Mouse (Mus musculus) thymus, postnatal 10 days (tissue): ENCODE results near the gene Gabrd.
"Not testable (repeated sequence)": the region's sequence is repeated elsewhere in the genome, so short reads cannot be mapped to it uniquely, and the experiment has no call there.

Source experiments
- DNase-seq, 2 experiments: peaks; one replicate each; pipeline ENCODE4 v3.0.0; 2021; ENCODE audit warnings: low spot score in 2 of 2

Gene Gabrd

GRCm38 (mm10) chr4:155397511-155398221, at the start of gene Gabrd:
Gene Gabrd (minus strand): TSS chr4:155398112.
- DNase-seq: peak in 1 of 2 experiments; percentile 32

DNA sequence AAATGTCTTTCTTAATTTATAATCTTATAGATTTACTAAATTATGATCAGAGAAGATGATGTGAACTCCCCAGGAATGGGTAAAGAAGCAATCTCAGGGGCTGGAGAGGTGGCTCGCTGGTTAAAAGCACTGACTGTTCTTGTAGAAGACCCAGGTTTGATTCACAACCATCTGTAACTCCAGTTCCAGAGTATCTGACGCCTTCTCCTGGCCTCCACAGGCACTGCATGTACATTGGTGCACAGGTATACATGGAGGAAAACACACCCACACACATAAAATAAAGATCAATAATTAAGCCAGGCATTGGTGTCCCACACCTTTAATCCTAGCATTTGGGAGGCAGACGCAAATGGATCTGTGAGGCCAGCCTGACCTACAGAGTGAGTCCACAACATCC, 44.9 kb upstream of the Gabrd start:
- DNase-seq: no peak

DNA sequence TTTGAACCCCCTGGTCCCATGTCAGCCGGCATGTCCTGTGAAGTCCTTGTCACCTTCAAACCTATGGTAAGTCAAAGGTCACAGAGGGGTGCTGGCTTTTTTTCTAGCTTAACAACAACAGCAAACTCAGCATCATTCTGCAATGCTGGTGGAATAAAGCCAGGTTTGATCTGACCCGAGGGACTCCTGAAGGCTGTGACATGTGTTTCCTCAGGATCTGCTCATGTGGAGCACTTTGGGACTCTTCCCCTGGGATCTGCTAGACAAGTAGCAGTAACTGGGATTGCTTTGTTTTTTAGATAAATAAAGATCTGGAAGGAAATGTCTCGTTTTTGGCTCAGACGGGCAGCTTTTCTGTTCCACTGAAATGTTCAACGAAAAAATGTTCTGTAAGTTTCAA, 36.1 kb upstream of the Gabrd start:
- no peak for DNase-seq

DNA sequence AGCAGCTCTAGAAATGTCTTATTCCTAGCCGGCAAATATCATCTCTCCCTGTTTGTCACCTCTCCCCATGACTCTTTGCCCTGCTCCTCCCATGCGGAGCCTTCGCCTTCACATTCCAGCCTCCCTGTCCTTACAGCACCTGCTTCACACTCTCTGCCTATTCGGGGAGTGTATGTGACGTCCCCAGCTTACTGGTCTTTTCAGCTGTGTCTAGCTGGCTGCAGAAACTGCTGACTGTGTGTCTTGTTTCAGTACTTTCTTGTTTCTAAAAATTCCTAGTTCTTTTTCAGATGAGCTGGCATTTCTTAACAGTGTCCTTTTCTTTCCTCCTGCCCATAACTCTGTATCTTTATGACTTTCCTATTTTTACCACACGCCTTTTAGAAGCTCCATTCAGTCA, 34.4 kb upstream of the Gabrd start:
- no peak for DNase-seq

DNA sequence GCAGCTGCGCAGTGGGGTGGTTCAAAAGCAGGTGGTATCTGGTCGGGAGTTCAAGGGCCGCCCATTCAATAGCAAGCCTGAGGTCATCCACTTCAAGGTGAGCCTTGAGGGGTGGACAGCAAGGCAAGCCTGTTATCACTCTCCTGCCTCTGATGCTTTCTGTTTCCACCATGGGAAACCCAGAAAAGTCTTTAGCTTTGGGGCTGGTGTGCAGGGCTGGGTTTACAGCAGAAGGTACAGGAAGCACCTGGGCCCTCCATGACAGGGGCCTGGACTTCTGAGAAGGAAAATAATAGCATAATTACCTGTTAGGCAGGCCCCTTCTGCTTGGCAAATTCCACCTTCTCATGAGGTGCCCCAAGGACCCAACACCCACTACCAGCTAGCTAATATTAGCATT, 31.3 kb upstream of the Gabrd start:
- DNase-seq: no peak

DNA sequence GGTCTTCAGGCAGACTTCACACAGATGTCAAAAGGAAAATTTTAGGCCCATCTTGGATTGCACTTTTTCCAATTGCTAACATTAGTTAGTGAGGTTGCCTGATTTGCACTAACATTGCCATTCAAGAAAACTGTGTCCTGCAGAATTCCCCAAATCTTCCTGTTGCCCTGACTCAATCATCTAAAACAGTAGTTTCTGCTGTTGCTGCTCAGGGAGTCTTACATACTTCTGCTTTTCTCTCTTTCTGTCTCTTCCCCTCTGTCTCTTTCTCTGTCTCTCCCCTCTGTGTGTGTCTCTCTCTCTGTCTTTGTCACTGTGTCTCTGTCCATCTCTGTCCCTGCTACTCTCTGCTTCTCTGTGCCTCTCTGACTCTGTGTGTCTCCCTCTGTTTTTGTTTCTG, 30.5 kb upstream of the Gabrd start:
- DNase-seq: no peak

DNA sequence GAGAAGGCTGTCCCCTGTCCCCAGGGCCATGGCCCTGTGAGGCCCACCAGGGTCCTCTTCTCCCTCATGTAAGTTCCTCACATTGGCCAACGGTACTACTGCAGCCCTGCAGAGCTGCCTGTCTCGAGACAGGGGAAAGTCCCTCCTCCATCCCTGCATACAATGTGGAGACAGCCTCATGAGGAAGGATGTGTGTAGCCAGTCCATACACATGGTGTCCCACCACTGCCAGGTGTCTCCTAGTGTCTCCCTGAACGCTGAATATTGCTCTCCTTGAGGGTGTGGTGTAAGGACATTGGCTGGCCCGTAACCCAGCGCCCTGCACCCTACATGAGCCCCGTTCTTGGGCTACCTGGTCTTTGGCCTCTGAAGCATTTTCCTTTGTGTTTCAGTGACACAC, 28.4 kb upstream of the Gabrd start:
- no peak for DNase-seq

DNA sequence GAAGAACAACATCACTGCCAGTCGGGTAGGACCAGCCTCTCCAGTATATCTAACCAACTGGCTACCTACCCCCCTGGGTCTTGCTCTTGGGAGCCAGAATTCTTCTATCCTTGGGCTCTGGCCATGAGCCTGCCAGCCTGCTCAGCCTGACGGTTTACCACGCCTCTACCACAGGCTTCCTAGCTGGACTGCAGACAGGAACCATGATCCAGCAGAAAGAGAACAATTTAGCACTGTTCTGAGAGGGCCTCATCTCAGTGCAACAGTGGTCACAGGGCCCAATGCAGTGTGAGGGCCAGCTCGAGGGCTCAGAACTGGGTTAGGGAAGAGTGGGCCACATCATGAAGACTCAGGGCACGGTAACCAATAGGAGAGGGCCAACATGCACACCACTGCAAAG, 26.1 kb upstream of the Gabrd start:
- no peak for DNase-seq

GRCm38 (mm10) chr4:155421412-155422370, 23.8 kb upstream of the Gabrd start:
- DNase-seq: not testable (repeated sequence)

DNA sequence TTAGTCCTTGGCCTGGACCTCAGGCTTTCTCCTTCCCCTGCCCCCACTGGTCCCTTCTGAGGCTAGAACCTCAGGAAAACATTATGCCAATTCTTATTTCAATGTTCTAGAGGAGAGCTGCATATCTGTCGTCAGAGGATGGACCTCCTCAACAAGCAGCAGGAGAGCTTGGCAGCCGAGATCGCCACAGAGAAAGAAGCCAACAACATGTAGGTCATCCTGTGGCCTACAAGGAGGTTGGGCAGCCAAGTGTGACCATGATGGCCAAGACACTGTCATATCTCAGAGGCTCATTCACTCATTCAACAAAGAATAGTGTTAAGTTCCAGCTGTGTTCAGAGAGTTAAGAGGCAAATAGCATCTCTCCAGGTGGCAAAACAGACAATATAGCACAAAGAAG, 22.2 kb upstream of the Gabrd start:
- DNase-seq: no peak

DNA sequence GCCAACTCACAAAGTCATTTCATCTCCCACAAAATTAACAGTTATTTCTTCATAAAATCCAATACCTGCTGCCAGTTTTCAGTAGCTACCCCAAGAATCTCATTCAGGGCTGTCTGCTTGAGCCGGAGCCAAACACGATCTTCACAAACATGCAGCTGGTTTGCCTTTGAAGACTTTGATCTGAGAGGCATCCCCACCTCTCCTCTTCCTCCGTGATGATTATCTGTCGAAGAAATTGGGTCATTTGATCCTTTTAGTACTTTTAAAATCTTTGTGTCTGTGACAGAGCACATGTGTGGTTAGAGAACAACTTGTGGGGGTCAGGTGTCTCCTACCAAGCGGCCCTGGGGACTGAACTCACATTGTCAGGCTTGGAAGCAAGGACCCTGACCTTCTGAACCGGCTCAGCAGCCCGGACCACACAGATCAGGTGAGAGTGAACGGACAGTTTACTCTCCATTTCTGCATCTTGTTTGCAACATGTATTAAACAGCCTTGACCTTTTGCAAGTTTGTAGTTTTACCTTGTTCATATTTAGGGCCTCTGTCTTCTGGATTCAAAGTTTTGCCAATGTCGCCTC, 16.8 kb upstream of the Gabrd start:
- DNase-seq: peak; percentile 53 to 55

GRCm38 (mm10) chr4:155413641-155414335, 15.9 kb upstream of the Gabrd start:
- DNase-seq: peak in 1 of 2 experiments; percentile 42

DNA sequence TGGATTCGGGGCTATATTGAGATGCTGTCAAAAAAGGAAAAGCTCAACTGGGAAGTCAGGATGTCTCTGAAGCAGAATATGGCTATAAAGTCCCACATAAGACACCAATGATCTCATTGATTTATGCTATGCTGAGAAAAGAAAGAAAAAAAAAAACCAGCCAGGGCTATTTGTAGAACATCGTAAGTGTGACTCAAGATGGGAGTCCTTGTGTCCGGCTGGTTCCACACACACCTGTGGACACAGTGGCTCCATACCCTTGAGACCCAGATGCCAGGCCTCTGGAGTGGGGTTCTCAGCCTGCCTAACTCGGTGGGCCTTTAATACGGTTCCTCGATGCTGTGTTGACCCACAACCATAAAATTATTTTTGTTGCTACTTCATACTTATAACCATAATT, 14.2 kb upstream of the Gabrd start:
- DNase-seq: no peak

GRCm38 (mm10) chr4:155409058-155409776, 11.3 kb upstream of the Gabrd start, which contains the start of gene Cfap74:
Gene Cfap74 (plus strand): TSS chr4:155409190.
- DNase-seq: peak; percentile 83 to 85

DNA sequence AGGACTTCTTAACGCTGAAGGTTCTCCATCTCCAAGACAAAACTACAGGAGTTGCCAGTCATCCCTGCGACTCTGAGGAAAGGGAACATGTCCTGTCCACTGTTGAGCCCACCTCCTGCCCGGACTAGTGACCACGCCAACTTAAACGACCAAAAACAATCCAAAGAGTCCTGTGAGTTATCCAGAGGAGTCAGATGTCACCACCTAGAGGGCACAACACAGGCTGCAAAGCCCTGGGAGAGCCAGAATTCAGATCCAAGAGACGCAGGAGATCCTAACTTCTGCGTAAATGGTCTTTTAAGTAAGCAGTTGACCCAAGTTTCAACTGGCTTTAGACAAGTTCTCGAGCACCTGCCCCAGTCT, 10.8 kb upstream of the Gabrd start:
- DNase-seq: no peak

GRCm38 (mm10) chr4:155402489-155402888, 4.6 kb upstream of the Gabrd start:
- no peak for DNase-seq

DNA sequence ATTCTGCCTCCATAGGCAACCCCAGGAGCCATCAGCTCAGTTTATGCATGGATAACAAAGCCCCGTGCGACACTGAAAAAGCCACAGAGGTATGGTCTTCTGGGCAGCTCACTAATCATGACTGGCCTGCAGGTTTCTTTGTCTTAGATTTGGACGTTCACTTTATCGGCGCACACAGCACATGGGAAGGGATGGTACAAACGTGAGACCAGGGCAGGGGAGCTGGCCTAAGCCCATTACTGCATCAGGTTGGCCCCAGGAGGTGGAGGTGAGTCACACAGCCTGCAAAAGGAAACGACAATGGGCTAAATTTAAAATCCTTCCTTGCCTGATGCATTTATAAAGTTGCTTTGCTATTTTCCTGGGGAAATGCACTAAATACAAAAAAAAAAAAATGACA, 3.2 kb upstream of the Gabrd start:
- DNase-seq: no peak

DNA sequence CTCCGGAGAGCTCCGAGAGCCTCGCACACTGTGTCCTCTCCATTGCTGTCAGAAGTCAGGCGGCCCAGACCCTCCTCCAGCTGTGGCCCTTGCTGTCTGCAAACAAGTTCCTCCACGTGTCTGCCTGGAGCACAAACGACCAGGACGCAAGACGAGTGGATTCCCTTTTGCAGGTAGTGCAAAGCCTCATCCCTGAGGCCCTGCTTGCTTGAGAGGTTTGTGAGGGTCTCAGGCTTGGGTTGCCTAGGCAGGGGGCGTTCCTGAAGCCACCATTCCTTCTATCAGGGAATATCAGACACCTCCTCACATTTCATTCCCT, 269 bp upstream of the Gabrd start:
- no peak for DNase-seq

DNA sequence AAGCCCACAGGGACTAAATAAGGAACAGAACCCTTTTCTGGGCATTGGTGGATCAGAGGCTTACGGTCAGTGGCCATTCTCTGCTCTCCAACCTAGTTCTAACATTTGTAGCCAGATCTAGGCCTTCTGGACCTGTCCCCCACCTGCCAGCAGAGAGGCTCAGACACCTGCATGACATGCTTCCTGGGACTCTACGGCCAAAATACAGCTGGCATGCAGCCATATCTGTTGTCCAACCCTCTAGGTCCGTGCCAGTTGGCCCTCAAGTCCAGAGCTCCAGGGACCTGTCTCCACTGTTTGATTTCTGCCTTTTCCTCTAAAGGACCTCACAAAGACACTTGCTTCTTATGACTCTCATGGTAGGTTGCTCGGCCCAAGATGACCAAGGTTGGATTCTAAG, 1.2 kb downstream of the Gabrd start:
- no peak for DNase-seq

GRCm38 (mm10) chr4:155395471-155395870, 2.4 kb downstream of the Gabrd start:
- no peak for DNase-seq

- DNase-seq: no peak
These were observed 10.7 kb downstream of the Gabrd start for GRCm38 (mm10) chr4:155387166-155387565.

- no peak for DNase-seq
These were observed 14.6 kb downstream of the Gabrd start for GRCm38 (mm10) chr4:155383326-155383725.
